Mouse (Mus musculus): ENCODE measurements around the gene Adgrl3. TPM values are rescaled to one million over a fixed set of nuclear protein-coding genes. Genes with fewer than 3 reads are reported as not detected.

The Adgrl3 gene
- total RNA-seq (2021) = 10 to 100 TPM; 26.5 to 28.9 TPM
- long read RNA-seq, experiment 1, partial matches to known transcripts = 1 of 2 reads
- long read RNA-seq, experiment 1, other reads (novel, unspliced or antisense) = 1 of 2 reads
- long read RNA-seq, experiment 2, partial matches to known transcripts = 1 of 4 reads
- long read RNA-seq, experiment 2, other reads (novel, unspliced or antisense) = 3 of 4 reads

- peak; percentile 68 to 81 for DNase-seq (ENCODE audit: low spot score in 2 of 2)
These were observed at the start of gene Adgrl3 for GRCm38 (mm10) chr5:81019590-81020254. Adgrl3 (plus strand) TSS chr5:81020138.

DNA sequence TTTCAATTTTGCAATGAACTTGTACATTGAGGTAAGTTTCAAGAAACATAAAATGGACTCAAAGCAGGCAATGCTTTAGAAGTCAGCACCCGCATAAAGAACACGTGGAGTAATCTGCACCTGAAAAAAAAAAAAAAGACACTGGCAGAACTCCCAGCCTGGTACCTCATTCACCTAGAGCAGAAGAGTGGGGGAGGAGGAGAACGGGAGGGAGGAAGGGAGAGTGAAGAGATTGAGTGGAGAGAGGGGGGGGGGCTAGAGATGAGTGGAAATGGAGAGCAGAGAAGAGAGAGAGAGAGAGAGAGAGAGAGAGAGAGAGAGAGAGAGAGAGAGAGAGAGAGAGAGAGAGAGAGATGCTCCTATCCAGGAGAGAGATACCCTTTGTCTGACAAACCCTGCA lies 772 bp upstream of the Adgrl3 start:
- DNase-seq (ENCODE audit: low spot score in 2 of 2) = no peak

DNA sequence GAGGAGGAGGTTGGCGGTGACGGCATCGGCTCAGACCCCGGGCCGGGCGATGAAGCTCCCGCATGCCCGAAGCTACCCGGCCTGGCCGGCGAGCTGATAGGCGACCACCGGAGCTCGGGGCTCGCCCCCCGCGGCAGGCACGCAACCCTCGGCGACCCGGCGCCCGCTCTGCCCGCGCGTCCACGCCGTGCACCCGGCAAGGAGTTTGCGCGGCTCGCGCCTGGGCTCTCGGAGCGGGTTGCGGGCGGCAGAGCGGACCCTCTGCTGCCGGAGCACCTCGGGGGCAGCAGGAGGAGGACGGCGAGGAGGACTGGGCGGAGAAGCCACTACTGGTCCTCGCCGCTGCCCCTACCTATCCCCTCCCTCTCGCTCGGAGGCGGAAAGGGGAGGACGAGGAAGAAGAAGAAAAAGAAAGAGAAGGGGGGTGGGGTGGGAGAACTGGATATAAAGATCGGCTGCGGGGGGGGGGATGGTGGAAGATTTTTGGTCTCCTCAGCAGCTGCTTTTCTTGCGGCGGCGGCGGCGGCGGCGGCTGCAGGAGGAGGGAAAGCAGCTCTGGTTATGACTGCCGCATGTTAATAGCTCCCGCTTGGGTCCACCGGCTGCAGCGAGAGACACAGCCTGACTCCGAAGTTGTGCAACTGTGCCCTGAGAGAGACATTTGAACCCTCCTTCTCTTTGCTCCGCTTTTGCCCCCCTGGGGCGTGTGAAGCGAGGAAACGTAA lies 505 bp downstream of the Adgrl3 start:
- DNase-seq (ENCODE audit: low spot score in 2 of 2) = peak; percentile 28 to 67

DNA sequence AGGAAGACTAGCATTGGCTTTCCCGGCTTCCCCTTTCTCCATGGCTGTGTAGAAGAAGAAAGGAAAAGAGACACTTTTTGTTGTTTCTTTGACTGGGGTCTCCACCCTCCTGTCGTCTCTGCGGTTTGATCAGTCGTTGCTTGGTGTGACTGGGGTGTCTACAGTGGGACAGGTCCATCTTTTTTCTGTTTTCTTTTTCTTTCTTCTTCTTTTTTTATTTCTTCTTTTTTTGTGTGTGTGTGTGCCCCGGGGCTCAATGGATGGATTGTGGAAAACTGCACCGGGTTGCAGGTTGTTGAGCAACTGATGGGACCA lies 1.0 kb downstream of the Adgrl3 start:
- no peak for DNase-seq (ENCODE audit: low spot score in 2 of 2)

DNA sequence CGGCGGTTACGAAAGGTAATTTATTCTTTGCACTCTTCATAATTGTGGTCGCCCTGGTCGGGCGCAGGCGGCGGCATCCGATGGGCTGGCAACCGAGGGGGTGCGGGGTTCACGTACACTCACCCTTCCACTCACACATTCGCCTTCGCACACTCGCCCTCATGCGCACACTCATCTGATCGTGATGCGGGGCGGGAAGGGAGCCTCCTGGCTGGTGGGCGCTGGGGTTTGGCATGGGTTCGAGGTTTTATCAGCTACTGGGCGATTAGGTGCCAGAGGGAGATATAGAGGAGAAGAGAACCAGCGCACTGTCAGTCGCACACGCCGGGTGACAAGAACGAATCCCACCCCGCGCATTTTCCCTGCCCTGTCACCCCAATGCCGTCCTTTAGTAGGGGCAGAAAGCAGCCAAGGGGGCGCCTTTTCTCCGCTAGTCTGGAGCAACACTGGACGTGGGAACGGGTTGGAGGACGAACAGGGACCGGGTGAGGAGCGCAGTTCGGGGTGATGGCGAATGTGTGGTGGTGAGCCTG lies 1.5 kb downstream of the Adgrl3 start:
- DNase-seq (ENCODE audit: low spot score in 2 of 2) = peak; percentile 19 to 38

- peak in 1 of 2 experiments; percentile 18 for DNase-seq (ENCODE audit: low spot score in 2 of 2)
These were observed 1.9 kb downstream of the Adgrl3 start for GRCm38 (mm10) chr5:81021864-81022305.

- peak; percentile 17 to 19 for DNase-seq (ENCODE audit: low spot score in 2 of 2)
These were observed 2.6 kb downstream of the Adgrl3 start for GRCm38 (mm10) chr5:81022306-81023071.

DNA sequence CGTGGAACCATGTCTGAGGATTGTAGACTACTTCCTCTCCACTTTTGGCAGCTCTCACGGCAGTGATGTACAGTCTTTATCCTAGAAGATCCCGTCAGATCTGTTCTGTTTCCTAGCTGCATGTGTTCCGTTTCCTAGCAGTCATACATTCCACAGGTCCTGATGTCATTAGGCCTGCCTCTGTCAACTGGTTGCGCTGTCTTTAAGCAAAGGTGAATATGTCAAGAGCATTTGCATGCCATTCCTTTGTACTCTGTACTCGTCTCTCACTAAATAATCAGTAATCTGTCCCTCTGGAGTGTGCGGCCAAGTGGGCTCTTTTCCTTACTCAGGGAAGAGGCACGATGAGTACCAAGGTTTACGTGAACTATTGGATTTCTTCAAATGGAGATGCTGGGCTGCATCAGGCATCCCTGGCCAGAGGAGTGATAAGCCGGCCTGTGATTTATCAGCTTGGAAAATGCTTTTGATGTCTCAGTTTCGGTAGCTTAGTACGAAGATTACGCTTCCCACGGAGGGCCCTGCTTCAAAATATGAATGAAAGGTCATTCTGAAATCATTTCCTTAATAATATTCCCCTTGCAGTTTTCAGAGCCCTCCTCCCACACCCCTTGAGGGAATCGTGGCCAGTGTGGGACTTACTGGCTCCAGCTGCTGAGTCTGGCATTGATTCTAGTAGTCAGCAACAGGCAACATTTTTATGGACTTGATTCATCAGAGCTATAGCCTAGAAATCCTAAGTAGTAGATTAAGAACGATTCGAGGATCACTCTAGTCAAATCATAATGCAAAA lies 4.2 kb downstream of the Adgrl3 start:
- DNase-seq (ENCODE audit: low spot score in 2 of 2) = peak in 1 of 2 experiments; percentile 13

GRCm38 (mm10) chr5:81028875-81029274 lies 8.9 kb downstream of the Adgrl3 start:
- DNase-seq (ENCODE audit: low spot score in 2 of 2) = no peak

GRCm38 (mm10) chr5:81037091-81037490 lies 17.2 kb downstream of the Adgrl3 start:
- no peak for DNase-seq (ENCODE audit: low spot score in 2 of 2)

GRCm38 (mm10) chr5:81043875-81044274 lies 23.9 kb downstream of the Adgrl3 start:
- no peak for DNase-seq (ENCODE audit: low spot score in 2 of 2)

- DNase-seq (ENCODE audit: low spot score in 2 of 2) = no peak
These were observed 26.2 kb downstream of the Adgrl3 start for GRCm38 (mm10) chr5:81046128-81046527.

DNA sequence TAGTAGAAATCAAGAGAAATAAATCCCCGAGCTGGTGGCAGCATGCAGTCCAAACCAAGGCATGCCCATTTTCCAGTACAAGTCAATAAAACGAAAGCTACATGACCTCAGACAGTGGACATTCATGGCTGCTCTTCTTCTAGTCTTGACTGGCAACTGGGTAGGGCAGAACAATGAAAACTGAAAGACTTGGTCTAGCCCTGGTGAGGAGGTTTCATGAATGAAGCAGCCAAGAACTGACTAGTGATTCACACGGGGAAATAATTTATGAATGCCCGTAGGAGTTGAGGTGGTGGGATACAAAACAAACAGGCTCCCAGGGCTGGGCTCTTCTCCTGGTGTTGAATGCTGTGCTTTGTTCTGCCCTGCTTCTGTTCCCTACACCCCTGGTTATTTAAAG lies 34.7 kb downstream of the Adgrl3 start:
- no peak for DNase-seq (ENCODE audit: low spot score in 2 of 2)

DNA sequence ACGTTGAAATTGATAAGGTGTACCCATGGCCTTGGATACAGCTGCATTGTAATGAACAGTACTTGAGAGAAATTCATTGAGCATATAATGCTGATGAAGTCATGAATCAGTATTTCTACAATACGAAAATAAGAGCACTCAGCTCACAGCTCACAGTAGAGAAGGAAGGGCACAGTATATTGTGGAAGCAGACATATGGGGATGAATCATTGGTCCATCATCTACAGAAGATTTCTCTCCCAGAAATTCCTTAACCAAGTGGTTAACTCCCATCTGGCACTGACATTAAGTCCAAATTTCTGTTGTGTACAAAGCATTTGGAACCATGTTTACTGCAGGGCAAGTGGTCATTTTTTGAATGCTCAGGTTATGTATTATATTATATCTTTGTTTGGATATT lies 35.3 kb downstream of the Adgrl3 start:
- DNase-seq (ENCODE audit: low spot score in 2 of 2) = no peak

DNA sequence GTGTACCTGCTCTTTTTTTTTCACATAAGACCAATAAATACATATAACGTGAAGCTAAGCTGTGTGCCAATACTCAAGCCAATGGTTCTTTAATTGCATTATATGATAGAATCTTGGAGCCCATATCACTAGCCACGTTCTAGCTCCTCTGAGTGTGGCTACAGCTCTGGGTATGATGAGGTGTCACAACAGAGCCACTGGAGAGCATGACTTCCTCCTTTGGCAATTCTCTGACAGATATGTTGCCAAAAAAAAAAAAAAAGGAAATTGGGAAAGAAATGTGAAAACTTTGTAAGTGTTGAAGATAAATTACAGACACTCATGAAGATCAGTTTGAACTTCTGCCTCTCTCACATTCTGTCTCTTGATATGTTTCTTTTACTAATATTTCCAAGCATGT lies 38.2 kb downstream of the Adgrl3 start:
- no peak for DNase-seq (ENCODE audit: low spot score in 2 of 2)

DNA sequence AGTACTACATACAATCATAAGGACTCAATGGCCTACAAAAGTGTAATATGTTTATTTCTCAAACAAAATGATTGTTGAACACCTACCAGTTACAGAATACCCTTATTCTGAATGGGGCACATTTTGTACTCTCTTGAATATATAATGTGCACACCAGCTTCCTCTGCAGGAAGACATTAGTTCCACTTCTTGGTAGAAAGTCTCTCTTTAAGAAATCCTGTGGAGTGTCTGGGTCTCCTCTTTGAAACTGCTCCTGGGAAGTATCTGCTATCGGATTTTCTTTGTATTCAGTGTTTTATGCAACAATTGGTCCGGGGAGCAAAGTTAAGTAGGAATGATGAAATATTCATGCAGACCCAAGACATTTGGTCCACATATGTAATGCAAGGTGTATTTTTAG lies 41.0 kb downstream of the Adgrl3 start:
- no peak for DNase-seq (ENCODE audit: low spot score in 2 of 2)

GRCm38 (mm10) chr5:81061386-81061785 lies 41.4 kb downstream of the Adgrl3 start:
- no peak for DNase-seq (ENCODE audit: low spot score in 2 of 2)

DNA sequence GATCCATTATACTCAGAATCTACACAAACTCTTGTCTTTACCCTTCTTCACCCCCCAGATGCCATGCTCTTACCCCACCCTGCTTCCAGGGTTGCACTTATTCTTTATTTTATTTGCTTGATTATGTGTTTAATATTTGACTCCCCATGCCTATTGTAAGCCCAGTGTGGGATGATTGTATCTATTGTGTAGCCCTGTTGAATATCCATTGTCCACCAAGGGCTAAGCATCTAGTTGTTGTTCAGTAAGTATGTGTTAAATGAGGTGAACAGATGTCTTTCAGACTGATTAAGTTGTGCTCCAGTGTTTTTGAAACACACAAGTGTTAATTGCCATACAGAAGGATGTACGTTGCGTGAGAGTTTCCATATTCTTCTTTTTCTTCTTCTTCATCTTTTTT lies 44.1 kb downstream of the Adgrl3 start:
- no peak for DNase-seq (ENCODE audit: low spot score in 2 of 2)

GRCm38 (mm10) chr5:81068173-81068572 lies 48.2 kb downstream of the Adgrl3 start:
- no peak for DNase-seq (ENCODE audit: low spot score in 2 of 2)

- no peak for DNase-seq (ENCODE audit: low spot score in 2 of 2)
These were observed 48.9 kb downstream of the Adgrl3 start for GRCm38 (mm10) chr5:81068839-81069238.

GRCm38 (mm10) chr5:81072888-81073287 lies 53.0 kb downstream of the Adgrl3 start:
- DNase-seq (ENCODE audit: low spot score in 2 of 2) = no peak

Data from gastrocnemius, postnatal 4 days (tissue).